Comparison of ENCODE assay signal across 9 mouse cellular contexts in genomic region chr14:25746971-25747945, GRCm38 (mm10). TPM values are rescaled to one million over a fixed set of nuclear protein-coding genes. Genes with fewer than 3 reads are reported as not detected.
DNase-seq lines count a peak whose midpoint lies in the region; ATAC-seq lines count a peak whose summit lies in the region.
"Had no signal": no experiment of that assay in that cellular context is flagged by ENCODE, and none has a peak within 500 bp of the region (broad histone marks: within the 10 kb centered on the region; RNA-seq: fewer than 3 reads in every experiment).

No protein-coding gene starts in this region.

- H3K4me3 ChIP-seq in heart, embryonic 12.5 days: no peak overlapping the region
- no peak overlapping the region for H3K4me3 ChIP-seq in kidney, embryonic 15.5 days (replicated peaks)

- peak overlapping the region; percentile 10; the same call in 1 of the 2 replicates for H3K9ac ChIP-seq in heart, embryonic 12.5 days
- no peak overlapping the region for H3K9ac ChIP-seq in kidney, embryonic 15.5 days

- DNase-seq in A20 (ENCODE audit: low read depth, low spot score): peak; percentile 91
- DNase-seq in CD4-positive, CD25-positive, alpha-beta regulatory T cell, adult 2 months (ENCODE audit: low read depth, low spot score): peak; percentile 46
- no peak for DNase-seq in ovary, postnatal 14 days (ENCODE audit: low spot score)
- DNase-seq in cerebellum, adult 9-10 months: no peak

- WGBS in heart, embryonic 12.5 days: 69% methylated on average over 21 of the region's 21 CpGs
- 69% methylated on average over 21 of the region's 21 CpGs for WGBS in kidney, embryonic 15.5 days

- peaks cover 36% of the 10 kb centered on the region for H3K36me3 ChIP-seq in heart, embryonic 12.5 days
- peaks cover 21% of the 10 kb centered on the region for H3K36me3 ChIP-seq in kidney, embryonic 15.5 days

- H3K27ac ChIP-seq in heart, embryonic 12.5 days (ENCODE audit: poor library complexity, severe bottlenecking): no peak overlapping the region
- H3K27ac ChIP-seq in kidney, embryonic 15.5 days: no peak overlapping the region
- H3K27ac ChIP-seq: kidney, postnatal 0 days had no signal

- no peak for ATAC-seq in heart, embryonic 12.5 days (ENCODE audit: insufficient number of reproducible peaks, low FRiP score)
- peak; percentile 85 for ATAC-seq in megakaryocyte progenitor cell, adult 5-6 weeks (replicated peaks; ENCODE audit: poor library complexity)
- no peak for ATAC-seq in erythroid progenitor cell, adult 5-6 weeks (replicated peaks; ENCODE audit: low FRiP score, poor library complexity, severe bottlenecking)
- ATAC-seq in kidney, embryonic 15.5 days (replicated peaks; ENCODE audit: low FRiP score): no peak

- no peaks in the 10 kb centered on the region for H3K9me3 ChIP-seq in heart, embryonic 12.5 days (replicated peaks)
- no peaks in the 10 kb centered on the region for H3K9me3 ChIP-seq in kidney, embryonic 15.5 days (replicated peaks)

- H3K27me3 ChIP-seq in heart, embryonic 12.5 days (replicated peaks): no peaks in the 10 kb centered on the region
- H3K27me3 ChIP-seq in kidney, embryonic 15.5 days: no peaks in the 10 kb centered on the region

- H3K4me2 ChIP-seq in heart, embryonic 12.5 days: no peak overlapping the region
- H3K4me2 ChIP-seq in kidney, embryonic 15.5 days: no peak overlapping the region

- peaks cover 76% of the 10 kb centered on the region for H3K4me1 ChIP-seq in heart, embryonic 12.5 days (replicated peaks)
- H3K4me1 ChIP-seq in kidney, embryonic 15.5 days: peaks cover 33% of the 10 kb centered on the region

RNA-seq across cellular contexts. Expression of gene Zcchc24, which starts 21.6 kb away (rescaled TPM):
- polyA plus RNA-seq in heart, embryonic 12.5 days (2016; fragmentation: Nextera tagmentation; extraction: Ambion mirVana): 30.4 and 31.9 TPM in 2 replicates
- total RNA-seq in megakaryocyte progenitor cell, adult 5-6 weeks (2015): 1.2 and 1.3 TPM in 2 replicates
- total RNA-seq in megakaryocyte progenitor cell, adult 5-6 weeks (2017): 0.41 and 0.92 TPM in 2 replicates
- total RNA-seq in erythroid progenitor cell, adult 5-6 weeks (2015; ENCODE audit: low replicate concordance): 2.5 and 2.9 TPM in 2 replicates
- 0.61 and 1.3 TPM in 2 replicates for total RNA-seq in erythroid progenitor cell, adult 5-6 weeks (2017; ENCODE audit: low replicate concordance)
- 18.3 and 21.0 TPM in 2 replicates for polyA plus RNA-seq in kidney, embryonic 15.5 days (2015; fragmentation: Nextera tagmentation; extraction: Ambion mirVana)

RNA-seq across cellular contexts. Expression of gene Ppif, which starts 53.3 kb away (rescaled TPM):
- polyA plus RNA-seq in heart, embryonic 12.5 days (2016; fragmentation: Nextera tagmentation; extraction: Ambion mirVana): 101 and 104 TPM in 2 replicates
- 87.8 and 114 TPM in 2 replicates for total RNA-seq in megakaryocyte progenitor cell, adult 5-6 weeks (2015)
- 20.4 and 31.9 TPM in 2 replicates for total RNA-seq in megakaryocyte progenitor cell, adult 5-6 weeks (2017)
- total RNA-seq in erythroid progenitor cell, adult 5-6 weeks (2015; ENCODE audit: low replicate concordance): 4.2 and 14.1 TPM in 2 replicates
- 0.91 and 1.9 TPM in 2 replicates for total RNA-seq in erythroid progenitor cell, adult 5-6 weeks (2017; ENCODE audit: low replicate concordance)
- polyA plus RNA-seq in kidney, embryonic 15.5 days (2015; fragmentation: Nextera tagmentation; extraction: Ambion mirVana): 41.5 and 42.1 TPM in 2 replicates

Comparison
In these comparisons a context has a peak if more than half of its experiments do, and no peak if none do; other contexts are left out.
1. DNase-seq: peak in A20 (single experiment) and CD4-positive, CD25-positive, alpha-beta regulatory T cell, adult 2 months (single experiment); none in ovary, postnatal 14 days (single experiment) and cerebellum, adult 9-10 months (single experiment).